Mouse (Mus musculus) lung, adult 2 months (tissue): ENCODE data around the gene Sgpp2. TPM values are rescaled to one million over a fixed set of nuclear protein-coding genes. Genes with fewer than 3 reads are reported as not detected.

ENCODE experiments used
- DNase-seq: peaks from one replicate; pipeline ENCODE4 v3.0.0; 2022
- H3K4me1 ChIP-seq: fragments of 200-500 bp; 2 replicates; pipeline ENCODE4 v1.6.1; 2011; ENCODE audit warnings: low read length; ENCODE audit not compliant: control insufficient read depth, insufficient read depth
- H3K4me3 ChIP-seq: fragments of 200-500 bp; replicated peaks from 2 replicates; pipeline ENCODE3; 2011; ENCODE audit warnings: low read depth, mild to moderate bottlenecking, control low read depth, low read length; ENCODE audit errors: extremely low read depth
- CTCF ChIP-seq: fragments of 200-500 bp; IDR thresholded peaks from 2 replicates; pipeline ENCODE4 v1.5.1; 2011; ENCODE audit warnings: mild to moderate bottlenecking, low read length, control low read depth; ENCODE audit not compliant: insufficient read depth
- POLR2A ChIP-seq: fragments of 200-500 bp; IDR thresholded peaks from 2 replicates; pipeline ENCODE4 v1.6.1; 2011; ENCODE audit warnings: low read depth, mild to moderate bottlenecking, control low read depth, low read length, borderline replicate concordance; ENCODE audit errors: extremely low read depth
- WGBS: fragments of 180-500 bp; shearing (Covaris S2); methylation state at CpG from one replicate; pipeline ENCODE4 v1.1.7; 2018; 5-methylcytosine and 5-hydroxymethylcytosine counted together
- polyA plus RNA-seq: library from polyadenylated mRNA; depleted of rRNA; stranded (reverse); fragments of >200 nt; gene quantifications from 2 replicates; pipeline ENCODE4 v1.2.3, GENCODE M21; 2012

Gene Sgpp2
- polyA plus RNA-seq, 1 experiment, result 33.7 TPM

- no peak overlapping the region for H3K4me3 ChIP-seq
- H3K4me1 ChIP-seq, result peaks cover 5% of the 10 kb centered on the region
- 67% methylated on average over 1 of the region's 1 CpGs for WGBS
- no peak for DNase-seq
- no peak for TF ChIP-seq POLR2A
These were observed 47.7 kb downstream of the Sgpp2 start for GRCm38 (mm10) chr1:78357868-78358267.

DNA sequence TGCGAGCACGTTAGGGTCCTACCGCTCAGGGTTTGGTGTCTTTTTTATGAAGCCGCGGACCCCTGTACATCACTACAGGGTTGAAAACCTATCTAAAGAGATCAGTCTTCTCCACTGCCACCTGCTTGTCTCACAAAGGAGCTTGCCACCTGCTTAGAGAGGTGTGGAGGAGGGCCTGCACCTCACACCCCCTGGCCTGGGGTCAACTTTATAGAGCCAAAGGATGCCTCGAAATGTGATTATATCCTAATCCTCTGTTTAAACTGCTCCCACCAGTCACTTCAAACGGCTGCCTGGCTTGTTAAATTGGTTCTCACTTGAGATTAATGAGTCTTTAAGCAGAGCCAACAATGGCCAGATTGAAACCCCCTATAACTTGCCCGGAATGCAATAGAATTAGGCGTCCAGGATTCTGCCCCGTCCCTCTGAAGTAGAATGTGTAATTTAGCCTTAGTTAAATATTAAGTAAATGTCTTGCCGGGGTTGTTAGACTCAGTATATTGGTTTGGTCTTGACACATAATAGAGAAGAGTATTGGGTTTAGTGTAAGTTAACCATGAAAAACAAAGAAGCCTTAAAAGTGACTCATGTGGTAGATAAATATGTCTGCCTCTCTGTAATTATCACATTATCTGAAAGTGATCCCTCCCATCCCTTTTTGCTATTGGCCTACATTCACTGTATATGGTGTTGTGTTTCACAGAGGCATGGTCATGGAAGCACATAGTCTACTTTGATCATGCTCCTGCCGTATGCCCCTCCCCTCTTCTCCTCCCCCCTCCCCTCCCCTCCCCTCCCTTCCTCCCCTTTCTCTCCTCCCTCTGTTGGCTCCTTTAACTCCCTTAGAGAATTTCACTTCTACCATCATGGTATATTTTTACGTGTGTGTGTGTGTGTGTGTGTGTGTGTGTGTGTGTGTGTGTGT lies 54.1 kb downstream of the Sgpp2 start:
- no peaks in the 10 kb centered on the region for H3K4me1 ChIP-seq
- no peak overlapping the region for H3K4me3 ChIP-seq
- no peak for DNase-seq
- WGBS, result 75% methylated on average over 13 of the region's 13 CpGs
- TF ChIP-seq CTCF (no peak), POLR2A (no peak)

DNA sequence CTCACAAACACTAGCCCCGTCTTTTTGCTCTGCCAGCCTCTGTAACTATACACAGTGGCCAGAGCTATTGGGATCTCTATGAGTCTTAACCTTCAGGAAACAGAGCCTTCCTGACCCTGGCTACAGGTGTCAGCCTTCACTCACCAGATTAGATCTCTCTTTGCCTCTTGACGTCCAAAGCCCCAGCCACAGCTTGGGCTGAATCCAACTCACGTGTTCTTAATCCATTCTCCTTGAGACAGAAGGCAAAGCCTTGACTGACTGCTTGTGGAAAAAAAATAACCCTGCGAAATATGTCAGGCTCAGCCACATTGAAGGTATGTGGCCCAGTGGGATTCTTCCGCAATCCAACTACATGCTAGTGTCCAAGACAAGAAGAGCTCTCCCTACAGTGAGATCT lies 57.7 kb downstream of the Sgpp2 start:
- TF ChIP-seq CTCF, result no peak
- TF ChIP-seq POLR2A, result no peak
- Histone ChIP-seq H3K4me1 (peaks cover 3% of the 10 kb centered on the region; the same call in 1 of the 2 replicates), H3K4me3 (no peak overlapping the region)
- WGBS, result 51% methylated on average over 5 of the region's 5 CpGs
- DNase-seq, result no peak

GRCm38 (mm10) chr1:78370121-78370520 lies 60.0 kb downstream of the Sgpp2 start:
- peaks cover 3% of the 10 kb centered on the region; the same call in 1 of the 2 replicates for H3K4me1 ChIP-seq
- no peak for DNase-seq
- TF ChIP-seq CTCF (no peak), POLR2A (no peak)
- WGBS, result 26% methylated on average over 6 of the region's 6 CpGs
- no peak overlapping the region for H3K4me3 ChIP-seq

DNA sequence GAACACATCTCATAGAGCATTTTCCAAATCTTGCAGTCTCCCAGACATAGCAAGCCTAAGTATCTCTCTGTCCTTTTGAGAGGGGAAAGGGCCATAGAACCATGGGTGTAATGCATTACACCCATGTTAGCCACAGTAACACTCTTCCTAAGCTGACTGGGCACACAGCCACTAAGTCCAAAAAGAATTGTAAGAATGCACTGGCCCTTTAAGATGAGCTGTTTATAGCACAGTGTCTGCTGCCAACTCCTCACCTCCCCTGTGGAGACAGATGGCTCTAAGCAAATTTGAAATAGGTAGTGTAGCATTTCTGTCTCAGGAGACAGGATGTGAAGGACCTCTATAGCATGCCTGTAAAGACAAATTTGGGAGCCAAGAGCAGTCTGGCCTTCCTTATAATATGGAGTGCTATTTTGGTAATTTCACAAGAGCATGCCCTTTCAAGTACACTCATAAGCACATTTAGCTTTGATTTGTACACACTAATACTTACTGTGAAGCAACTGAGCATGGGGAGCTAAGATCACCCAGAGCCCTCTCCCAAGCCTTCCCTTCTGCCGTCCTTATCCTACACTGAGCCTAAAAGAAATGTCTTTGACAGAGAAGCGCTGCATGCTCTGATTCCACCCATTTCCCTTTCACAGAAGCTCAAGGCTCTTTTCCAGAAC lies 61.6 kb downstream of the Sgpp2 start:
- TF ChIP-seq POLR2A, result no peak
- no peak for TF ChIP-seq CTCF
- Histone ChIP-seq H3K4me3 (no peak overlapping the region), H3K4me1 (peaks cover 3% of the 10 kb centered on the region; the same call in 1 of the 2 replicates)
- WGBS, result 75% methylated on average over 2 of the region's 2 CpGs
- no peak for DNase-seq

DNA sequence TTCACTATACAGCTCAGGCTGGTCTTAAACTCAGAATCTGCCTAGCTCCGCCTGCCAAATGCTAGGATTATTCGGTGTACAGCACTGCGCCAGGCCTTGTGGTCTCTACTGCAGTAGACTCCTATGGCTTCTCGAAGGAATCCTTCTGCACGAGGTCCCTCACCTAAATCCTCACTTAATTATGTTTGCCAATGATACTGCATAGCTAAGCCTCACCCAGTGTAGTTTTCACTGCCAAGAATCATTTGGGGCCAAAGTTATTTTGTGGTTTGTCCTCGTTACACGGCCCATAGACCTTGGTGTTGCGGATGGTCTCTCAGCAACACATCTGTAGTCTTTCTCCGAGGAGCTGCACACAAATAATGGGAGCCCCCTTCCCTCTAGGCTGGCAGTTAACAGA lies 62.2 kb downstream of the Sgpp2 start:
- TF ChIP-seq POLR2A (no peak), CTCF (no peak)
- no peak for DNase-seq
- WGBS, result 81% methylated on average over 9 of the region's 9 CpGs
- H3K4me1 ChIP-seq, result peaks cover 3% of the 10 kb centered on the region; the same call in 1 of the 2 replicates
- no peak overlapping the region for H3K4me3 ChIP-seq

GRCm38 (mm10) chr1:78373836-78374235 lies 63.7 kb downstream of the Sgpp2 start:
- no peak for TF ChIP-seq POLR2A
- 80% methylated on average over 5 of the region's 5 CpGs for WGBS
- no peak for DNase-seq
- no peak overlapping the region for H3K4me3 ChIP-seq
- H3K4me1 ChIP-seq, result peaks cover 3% of the 10 kb centered on the region; the same call in 1 of the 2 replicates

DNA sequence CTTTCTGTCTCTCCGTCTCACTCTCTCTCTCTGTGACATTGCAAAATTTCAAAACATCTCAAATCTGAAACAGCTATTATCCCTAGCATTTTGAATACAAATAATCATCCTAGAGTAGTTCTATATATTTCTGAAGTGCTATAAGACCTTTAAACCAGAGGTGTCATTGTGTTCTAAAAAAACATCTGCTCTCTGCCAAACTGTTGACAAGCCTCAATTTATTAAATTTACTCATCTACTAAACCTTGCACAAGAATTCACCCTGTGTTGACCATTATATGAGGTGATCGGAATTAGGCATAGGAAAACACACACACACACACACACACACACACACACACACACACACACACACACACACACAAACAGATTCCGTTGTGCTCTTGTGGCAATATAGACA lies 64.9 kb downstream of the Sgpp2 start:
- no peak for TF ChIP-seq CTCF
- TF ChIP-seq POLR2A, result no peak
- H3K4me3 ChIP-seq, result no peak overlapping the region
- 86% methylated on average over 3 of the region's 3 CpGs for WGBS
- peaks cover 3% of the 10 kb centered on the region; the same call in 1 of the 2 replicates for H3K4me1 ChIP-seq
- DNase-seq, result no peak

- no peak overlapping the region for H3K4me3 ChIP-seq
- no peak for TF ChIP-seq POLR2A
- no peak for TF ChIP-seq CTCF
- H3K4me1 ChIP-seq, result no peaks in the 10 kb centered on the region
- WGBS, result 92% methylated on average over 4 of the region's 4 CpGs
- no peak for DNase-seq
These were observed 70.8 kb downstream of the Sgpp2 start for GRCm38 (mm10) chr1:78380950-78381349.

DNA sequence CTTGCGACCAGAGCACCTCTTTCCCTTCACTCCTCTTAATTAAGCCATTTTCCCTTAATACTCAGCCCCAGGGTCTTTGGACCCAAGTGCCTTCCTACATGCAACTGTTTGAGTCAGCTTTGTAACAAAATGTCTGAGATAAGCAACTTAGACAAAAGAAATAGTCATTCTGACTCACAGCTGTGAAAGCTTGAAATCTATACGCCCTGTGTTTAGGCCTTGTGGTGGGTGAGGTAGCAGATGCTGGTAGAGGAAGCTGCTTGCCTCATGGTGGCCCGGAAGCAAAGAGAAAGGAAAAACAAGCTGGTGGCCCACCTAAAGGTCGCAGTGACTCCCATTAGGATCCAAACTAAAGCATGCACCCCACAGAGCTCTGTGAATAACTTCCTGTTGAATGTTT lies 77.7 kb downstream of the Sgpp2 start:
- no peak overlapping the region for H3K4me3 ChIP-seq
- DNase-seq, result no peak
- H3K4me1 ChIP-seq, result no peaks in the 10 kb centered on the region
- TF ChIP-seq POLR2A, result no peak
- no peak for TF ChIP-seq CTCF
- 61% methylated on average over 4 of the region's 4 CpGs for WGBS
